Mouse (Mus musculus) megakaryocyte, adult 5-6 weeks (primary cell): ENCODE data around the gene Zfp874b. TPM values are rescaled to one million over a fixed set of nuclear protein-coding genes. Genes with fewer than 3 reads are reported as not detected.
"Not testable (repeated sequence)": the region's sequence is repeated elsewhere in the genome, so short reads cannot be mapped to it uniquely, and the experiment has no call there.

Experiments used
- ATAC-seq: 2 replicates; pipeline ENCODE4 v1.8.0; 2016; ENCODE audit warnings: mild to moderate bottlenecking, inconsistent platforms; ENCODE audit not compliant: poor library complexity, severe bottlenecking
- total RNA-seq, 2 experiments: library from RNA; stranded (forward) in 1 of 2; stranded (reverse) in 1 of 2; fragments of 153-499, 151-499 nt in 1 of 2; fragments of 221-1000, 200-1000 nt in 1 of 2; gene quantifications; 2 replicates each; pipeline versions ENCODE4 v1.2.3 to v1.2.4; 2015 to 2017

Gene Zfp874b
- 8.5 and 12.3 TPM in 2 replicates for total RNA-seq (2015)
- total RNA-seq (2017), result 7.5 and 9.0 TPM in 2 replicates

DNA sequence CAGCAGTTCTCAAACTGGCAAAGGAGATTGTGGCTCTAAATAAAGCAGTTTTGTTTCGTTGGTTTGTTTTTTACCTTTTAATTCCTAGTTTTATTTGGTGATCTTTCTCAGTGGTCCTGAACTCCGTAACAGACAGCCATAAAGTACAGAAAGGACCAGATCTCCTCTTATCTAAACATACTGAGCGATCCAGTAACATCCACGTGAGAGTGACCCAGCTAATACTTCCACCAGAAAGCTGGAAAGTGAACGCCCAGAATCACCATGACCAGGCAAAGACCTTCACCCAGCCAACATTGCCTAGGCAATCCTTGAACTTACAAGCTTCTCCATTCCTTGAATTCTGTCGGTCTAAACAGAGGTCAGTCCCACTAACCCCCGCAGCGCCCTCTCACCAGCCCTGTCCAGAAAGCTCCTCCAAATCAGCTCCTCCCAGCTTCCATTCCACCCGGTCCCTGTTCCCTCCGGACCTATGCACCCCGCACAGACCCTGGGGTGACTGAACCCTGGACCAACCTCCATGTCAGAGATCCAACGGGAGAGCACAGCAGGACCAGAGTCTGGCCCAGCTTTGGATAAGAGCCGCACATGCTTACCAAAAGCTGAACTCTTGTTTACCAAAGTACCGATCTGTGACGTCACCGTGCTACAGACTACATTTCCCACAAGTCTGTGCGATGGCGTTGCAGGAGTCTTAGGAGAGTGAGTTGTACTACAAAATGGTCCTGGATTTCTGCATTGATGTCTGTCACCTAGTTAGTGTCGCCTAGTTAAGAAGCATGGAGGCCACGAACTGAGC is at the start of gene Zfp874b:
Zfp874b (minus strand) TSS at position 634 of the 799 bp plus-strand sequence.
- ATAC-seq, result peak; percentile 95

DNA sequence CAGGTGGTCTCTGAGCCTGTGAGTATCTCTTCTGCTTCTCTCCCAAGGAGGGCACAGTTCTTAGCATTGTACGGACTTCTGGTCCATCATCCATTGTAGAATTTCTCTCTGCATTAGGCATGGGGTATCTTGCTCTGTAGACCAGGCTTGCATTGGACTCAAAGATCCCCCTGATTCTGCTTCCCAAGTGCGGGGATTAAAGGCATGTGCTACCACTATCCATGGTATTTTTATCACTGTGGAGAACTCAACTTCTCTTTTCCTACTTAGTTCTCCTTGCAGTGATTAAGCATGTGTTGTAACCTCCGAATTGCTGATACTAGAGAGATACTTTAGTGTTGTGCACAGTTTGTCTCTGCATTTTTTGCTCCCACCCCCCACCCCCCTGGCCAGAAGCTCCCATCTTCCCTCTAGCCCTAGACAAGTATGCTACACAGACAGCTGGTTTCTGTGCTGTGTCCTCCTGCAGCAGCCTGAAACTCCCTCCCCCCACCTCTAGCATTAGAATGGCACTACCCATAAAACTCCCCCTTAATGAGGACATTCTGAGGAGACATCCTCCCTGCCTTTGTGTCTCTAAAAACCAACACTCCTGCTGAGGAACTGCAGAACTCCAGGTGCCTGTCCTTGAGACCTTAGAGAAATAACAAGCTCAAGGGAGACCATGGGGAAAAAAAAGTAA is 43.1 kb upstream of the Zfp874b start:
- ATAC-seq, result peak; percentile 11; the same call in 1 of the 2 replicates

DNA sequence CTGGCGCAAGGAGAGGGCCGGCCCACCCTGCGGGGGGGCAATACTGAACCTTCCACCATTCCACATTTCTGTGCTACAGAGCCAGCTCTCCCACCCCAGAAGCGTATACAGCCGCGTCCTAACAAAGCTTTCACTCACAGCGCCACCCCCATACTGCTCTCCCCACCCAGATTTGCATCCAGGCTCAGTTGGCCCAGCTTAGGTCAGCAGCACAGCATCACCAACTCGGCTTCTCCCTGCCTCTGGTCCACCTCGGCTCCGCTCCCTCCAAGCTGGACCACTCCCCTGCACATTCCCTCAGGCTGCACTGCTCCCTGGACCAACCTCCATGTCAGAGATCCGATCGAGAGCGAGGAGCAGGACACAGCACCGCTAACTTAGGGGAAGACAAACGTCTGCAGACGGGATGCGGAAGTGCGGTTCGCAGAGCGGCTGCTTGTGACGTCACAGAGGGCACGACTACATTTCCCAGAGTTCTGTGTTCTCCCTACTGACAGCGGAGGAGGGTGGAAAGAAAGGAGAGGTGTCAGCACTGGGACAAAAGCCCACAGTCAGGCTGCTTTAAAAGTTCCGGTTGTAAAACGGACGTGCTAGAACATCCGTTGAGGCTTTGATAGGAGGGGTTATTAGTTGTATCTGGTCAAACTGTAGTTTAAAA is 41.8 kb upstream of the Zfp874b start, which contains the start of the genes Gm26965 and Zfp87:
Gm26965 (minus strand) TSS at position 399 of the 658 bp plus-strand sequence.
Zfp87 (minus strand) TSS at position 425 of the 658 bp plus-strand sequence.
- peak; percentile 93 for ATAC-seq

DNA sequence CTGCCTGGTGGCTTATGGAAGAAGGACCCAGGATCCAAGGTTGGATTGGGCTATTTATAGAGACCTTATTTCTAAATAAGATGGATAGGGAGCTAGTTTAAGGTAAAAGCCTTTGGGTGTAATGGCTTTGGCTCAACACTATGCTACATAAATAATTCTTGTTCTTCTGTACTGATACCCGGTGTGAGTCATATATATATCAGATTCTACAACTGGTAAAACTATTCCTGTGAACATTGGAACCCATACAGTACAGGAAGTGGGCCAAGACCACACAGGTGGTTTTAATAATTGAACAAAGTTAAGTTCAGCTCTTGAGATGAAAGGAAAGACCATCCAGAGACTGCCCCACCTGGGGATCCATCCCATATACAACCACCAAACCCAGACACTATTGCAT is 16.9 kb upstream of the Zfp874b start:
- ATAC-seq, result no peak

DNA sequence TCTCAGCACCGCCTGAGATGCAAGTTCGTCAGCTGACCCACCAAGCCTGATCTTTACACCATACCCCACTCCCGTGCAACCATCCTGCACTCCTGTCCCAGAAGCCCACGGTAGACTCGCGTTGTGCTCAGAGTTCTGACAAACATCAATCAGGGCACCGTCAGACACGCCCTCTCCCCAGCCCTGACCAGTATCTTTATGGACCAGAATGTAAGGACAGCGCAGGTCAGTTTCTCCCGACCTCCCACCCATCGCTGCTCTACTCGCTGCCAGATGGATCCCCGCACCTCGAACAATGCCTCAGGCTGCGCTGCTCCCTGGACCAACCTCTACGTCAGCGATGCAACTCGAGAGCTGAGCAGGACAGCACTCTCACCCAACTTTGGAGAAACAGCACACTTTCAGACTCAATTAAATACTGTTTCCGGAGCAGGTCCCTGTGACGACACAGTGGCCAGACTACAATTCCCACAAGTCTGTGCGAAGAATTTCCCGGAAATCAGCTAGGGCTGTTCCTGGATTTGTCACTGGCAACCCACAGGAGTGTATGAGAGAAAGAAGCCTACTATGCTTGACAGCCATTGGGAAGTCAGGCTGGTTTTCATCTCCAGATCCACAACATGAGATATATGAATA is 16.1 kb upstream of the Zfp874b start, which contains the start of gene Zfp58:
Zfp58 (minus strand) TSS at position 472 of the 636 bp plus-strand sequence.
- ATAC-seq, result peak; percentile 95

DNA sequence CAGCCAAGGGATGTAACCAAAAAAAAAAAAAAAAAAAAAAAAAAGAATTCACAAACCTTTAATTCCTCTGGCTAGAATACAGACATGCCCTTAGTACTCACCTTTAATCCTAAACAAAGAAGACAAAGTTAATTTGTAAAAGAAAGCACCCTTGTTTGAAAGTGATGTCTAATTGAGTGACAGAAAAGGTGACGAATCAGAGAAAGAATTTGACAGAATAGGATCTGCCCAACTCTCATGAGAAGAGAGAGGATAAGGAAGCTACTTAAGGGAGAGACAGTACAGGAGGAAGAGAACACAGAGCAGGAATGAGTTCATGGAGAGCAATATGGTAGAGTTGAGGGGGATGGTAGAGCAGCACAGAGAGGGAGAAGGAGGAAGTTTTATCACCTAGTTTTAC is 11.6 kb upstream of the Zfp874b start:
- no peak for ATAC-seq

DNA sequence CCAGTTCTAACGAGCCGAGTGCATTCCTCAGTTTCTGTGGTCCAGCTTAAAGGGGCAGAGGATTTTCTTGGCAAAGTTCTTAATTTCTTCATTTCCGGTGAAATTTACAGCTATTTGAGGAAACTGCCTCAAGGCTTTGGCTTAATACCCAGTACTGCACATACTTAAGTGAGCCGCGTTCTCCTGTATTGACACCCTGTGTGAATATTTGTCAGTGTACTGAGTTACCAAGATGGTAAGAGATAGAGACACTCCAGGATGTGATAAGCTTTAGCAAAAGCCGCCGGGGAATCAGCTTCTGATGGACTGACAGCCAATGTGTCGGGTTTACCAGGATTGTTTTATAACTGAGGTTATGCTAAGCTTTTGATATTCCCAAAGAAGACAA is 360 bp upstream of the Zfp874b start:
- peak; percentile 33 for ATAC-seq

DNA sequence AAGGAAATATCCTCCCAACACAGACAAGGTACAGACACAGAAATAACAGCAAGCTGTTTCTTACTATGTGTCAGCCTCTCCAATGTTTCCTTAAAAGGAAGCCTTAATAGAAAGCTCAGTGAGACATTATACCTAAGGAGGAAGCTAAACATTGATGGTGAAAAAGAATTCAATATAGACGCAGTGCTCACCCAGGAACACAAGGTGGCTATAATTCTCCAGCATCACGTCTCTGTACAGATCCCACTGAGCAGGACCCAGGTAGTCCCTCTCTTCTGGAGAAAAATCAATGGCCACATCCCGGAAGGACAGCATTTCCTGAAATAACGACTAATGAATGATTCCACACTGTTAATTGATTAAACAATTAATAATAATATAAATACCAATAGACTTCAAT is 2.5 kb downstream of the Zfp874b start:
- no peak for ATAC-seq

DNA sequence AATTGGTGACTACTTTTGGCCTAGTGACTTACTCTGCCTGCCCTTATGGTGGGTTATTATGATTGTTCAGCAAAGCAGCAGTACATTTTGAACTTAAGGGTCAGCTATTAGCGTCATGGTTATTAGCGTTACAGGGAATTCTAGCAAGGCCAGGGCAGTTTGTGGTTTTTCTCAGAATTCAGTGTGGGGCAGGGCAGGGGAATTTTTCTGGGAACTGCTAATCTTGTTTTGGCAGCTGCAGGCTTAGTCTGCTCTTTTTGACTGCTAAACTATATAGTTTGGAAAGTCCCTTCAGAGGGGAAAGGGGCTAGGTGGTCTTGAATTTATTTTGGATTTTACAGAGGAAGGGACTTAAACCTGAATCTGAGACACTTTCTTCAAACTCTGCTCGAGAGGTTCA is 14.8 kb downstream of the Zfp874b start:
- ATAC-seq, result no peak

DNA sequence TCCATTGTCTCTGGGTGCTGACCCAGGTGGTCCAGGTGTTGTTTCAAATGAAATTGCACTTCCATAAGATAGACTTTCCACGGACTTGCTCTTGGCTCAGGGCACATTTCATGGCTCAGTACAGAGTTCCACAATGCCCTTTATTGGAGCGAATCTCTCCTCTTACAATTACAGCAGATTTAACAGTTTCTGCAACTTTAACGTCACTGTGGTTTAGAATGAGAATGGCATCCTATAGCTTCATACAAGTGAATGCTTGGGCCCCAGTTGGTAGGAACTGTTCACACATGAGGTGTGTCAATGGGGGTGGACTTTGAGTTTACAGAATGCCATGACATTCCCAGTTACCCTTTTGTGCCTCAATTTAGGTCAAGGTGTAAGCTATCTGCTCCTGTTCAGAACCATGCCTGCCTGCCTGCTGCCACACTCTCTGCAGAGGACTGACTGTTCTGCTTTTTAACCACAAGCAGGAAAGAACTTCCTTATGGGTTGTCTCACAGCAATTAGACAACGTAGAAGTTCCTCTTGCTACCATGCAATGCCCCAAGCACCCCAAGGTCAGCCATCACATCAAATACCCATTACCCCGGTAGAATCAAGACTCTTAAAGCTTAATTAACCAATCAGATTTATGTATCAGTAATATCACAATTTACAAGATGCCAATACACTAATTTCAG is 20.4 kb downstream of the Zfp874b start:
- ATAC-seq, result peak; percentile 100

DNA sequence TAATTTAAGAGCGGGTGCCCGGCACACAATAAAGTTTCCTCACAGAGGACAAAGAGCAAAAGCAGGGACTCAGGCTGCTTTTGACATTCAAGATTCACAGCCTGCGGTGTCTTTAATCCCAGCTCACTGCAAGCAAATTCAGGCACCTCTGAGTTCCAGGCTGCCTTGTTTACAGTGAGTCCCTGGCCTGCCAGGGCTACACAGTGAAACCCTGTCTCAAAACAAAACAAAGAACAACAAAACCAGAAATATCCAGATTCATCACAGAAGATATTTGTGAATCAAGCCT is 32.1 kb downstream of the Zfp874b start:
- ATAC-seq, result no peak

DNA sequence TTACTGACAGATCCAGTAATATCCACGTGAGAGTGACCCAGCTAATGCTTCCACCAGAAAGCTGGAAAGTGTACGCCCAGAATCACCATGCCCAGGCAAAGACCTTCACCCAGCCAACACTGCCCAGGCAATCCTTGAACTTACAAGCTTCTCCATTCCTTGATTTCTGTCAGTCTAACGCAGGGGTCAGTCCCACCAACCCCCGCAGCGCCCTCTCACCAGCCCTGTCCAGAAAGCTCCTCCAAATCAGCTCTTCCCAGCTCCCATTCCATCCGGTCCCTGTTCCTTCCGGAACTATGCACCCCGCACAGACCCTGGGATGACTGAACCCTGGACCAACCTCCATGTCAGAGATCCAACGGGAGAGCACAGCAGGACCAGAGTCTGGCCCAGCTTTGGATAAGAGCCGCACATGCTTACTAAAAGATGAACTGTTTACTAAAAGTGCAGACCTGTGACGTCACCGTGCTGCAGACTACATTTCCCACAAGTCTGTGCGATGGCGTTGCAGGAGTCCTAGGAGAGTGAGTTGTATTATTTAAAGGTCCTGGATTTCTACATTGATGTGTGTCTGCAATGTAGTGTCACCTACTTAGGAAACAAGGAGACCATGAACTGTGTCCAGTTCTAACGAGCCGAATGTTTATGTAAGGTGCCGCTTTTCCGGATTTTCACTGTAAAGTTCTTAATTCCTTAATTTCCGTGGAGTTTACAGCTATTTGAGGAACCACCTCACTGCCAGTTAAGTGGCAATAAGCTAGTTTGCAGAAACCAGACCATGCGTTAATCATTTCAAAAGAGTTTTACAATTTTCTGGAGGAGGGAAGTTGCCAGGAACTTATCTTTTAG is 32.7 kb downstream of the Zfp874b start, which contains the start of gene Zfp874a:
Zfp874a (minus strand) TSS at position 453 of the 849 bp plus-strand sequence.
- ATAC-seq, result peak; percentile 98

DNA sequence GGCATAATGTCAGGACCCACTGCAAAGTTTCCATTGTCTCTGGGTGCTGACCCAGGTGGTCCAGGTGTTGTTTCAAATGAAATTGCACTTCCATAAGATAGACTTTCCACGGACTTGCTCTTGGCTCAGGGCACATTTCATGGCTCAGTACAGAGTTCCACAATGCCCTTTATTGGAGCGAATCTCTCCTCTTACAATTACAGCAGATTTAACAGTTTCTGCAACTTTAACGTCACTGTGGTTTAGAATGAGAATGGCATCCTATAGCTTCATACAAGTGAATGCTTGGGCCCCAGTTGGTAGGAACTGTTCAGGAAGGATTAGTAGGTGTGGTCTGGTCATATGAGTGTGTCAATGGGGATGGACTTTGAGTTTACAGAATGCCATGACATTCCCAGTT is 47.0 kb downstream of the Zfp874b start:
- ATAC-seq, result peak; percentile 84

DNA sequence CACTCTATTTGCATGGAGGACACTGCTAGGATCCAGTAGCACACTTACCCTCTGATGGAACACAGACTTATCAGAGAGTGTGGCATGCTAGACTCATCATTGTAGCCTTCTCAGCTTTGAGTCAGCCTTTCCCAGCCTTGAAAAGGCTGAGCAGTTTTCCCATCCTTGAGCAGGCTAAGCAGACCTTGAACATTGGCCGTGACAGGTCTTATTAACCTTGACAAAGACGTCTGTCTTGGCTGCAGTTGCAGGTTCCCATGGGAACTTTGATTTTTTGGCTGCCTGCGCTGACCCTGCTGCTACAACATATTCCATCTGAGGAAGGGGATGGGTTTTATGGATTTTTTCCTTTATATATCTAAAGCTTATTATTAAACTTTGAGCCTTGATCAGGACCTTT is 55.9 kb downstream of the Zfp874b start:
- no peak for ATAC-seq

DNA sequence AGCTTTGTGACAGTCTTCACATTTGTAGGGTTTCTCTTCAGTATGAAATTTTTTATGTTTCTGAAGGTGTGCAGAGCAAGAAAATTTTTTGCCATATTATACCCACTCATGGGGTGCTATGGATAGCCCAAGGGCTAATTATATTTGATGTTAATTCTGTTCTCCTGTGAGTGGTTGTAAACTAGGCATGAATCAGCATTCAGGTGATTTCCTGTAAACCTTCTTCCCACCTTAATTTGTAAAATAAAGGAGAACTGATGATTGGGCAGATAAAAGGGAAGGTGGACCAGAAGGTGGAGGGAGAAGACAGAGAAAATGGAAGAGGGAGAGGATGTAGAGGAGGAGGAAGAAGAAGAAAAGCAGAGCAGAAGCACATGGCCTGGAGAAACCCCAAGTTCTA is 58.4 kb downstream of the Zfp874b start:
- not testable (repeated sequence) for ATAC-seq

DNA sequence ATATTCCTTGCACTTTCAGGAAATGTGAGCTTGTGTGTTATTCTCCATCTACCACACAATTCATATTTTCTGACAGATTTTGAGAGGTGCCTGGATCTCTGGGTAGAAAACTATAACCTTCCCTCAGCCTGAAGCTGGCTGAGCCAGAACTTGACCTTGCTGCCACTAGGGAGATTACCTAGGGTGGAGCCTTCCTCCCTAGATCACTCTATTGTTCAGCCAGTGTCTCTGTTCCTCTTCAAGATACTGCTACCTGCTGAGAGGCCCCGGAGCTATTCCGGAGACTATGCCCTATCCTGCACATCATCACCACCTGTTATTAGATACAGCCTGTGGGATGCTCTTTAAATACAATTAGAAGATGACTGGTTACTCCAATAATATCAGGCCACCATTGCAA is 61.5 kb downstream of the Zfp874b start:
- ATAC-seq, result not testable (repeated sequence)
